Comparison of ENCODE assay signal across 7 mouse cellular contexts in genomic region chr1:64957021-64957489, GRCm38 (mm10). TPM values are rescaled to one million over a fixed set of nuclear protein-coding genes. Genes with fewer than 3 reads are reported as not detected.
DNase-seq lines count a peak whose midpoint lies in the region; ATAC-seq and TF ChIP-seq lines count a peak whose summit lies in the region.

No protein-coding gene starts in this region.

- TF ChIP-seq CTCF in spleen, adult 2 months (IDR thresholded peaks at IDR 0.05; ENCODE audit: extremely low read depth, insufficient read depth, insufficient read length, insufficient replicate concordance) = no peak

- peak overlapping the region; percentile 66 for H3K9ac ChIP-seq in embryonic facial prominence, embryonic 15.5 days
- H3K9ac ChIP-seq in limb, embryonic 12.5 days (replicated peaks) = peak overlapping the region; percentile 88
- H3K9ac ChIP-seq in neural tube, embryonic 15.5 days (replicated peaks) = peak overlapping the region; percentile 85

- 28% methylated on average over 8 of the region's 8 CpGs for WGBS in spleen, adult 2 months
- 47% methylated on average over 8 of the region's 8 CpGs for WGBS in embryonic facial prominence, embryonic 15.5 days
- 58% methylated on average over 8 of the region's 8 CpGs for WGBS in limb, embryonic 12.5 days
- 56% methylated on average over 8 of the region's 8 CpGs for WGBS in neural tube, embryonic 15.5 days

- H3K4me2 ChIP-seq in embryonic facial prominence, embryonic 15.5 days (replicated peaks) = peak overlapping the region; percentile 63
- peak overlapping the region; percentile 59 for H3K4me2 ChIP-seq in limb, embryonic 12.5 days
- H3K4me2 ChIP-seq in neural tube, embryonic 15.5 days = peak overlapping the region; percentile 65

- peak overlapping the region; percentile 45; the same call in 1 of the 2 replicates for H3K27ac ChIP-seq in spleen, adult 2 months (ENCODE audit: insufficient read depth, low read length)
- H3K27ac ChIP-seq in embryonic facial prominence, embryonic 15.5 days (replicated peaks) = 0 out of 2 replicates have a peak overlapping the region, but pooled peaks have one; percentile 29
- H3K27ac ChIP-seq in limb, embryonic 12.5 days = no peak overlapping the region
- H3K27ac ChIP-seq in neural tube, embryonic 15.5 days (replicated peaks) = peak overlapping the region; percentile 88

- peaks cover 2% of the 10 kb centered on the region; the same call in 1 of the 2 replicates for H3K27me3 ChIP-seq in spleen, adult 2 months (ENCODE audit: control insufficient read depth, insufficient read depth, low read length)
- no peaks in the 10 kb centered on the region for H3K27me3 ChIP-seq in embryonic facial prominence, embryonic 15.5 days
- H3K27me3 ChIP-seq in limb, embryonic 12.5 days = no peaks in the 10 kb centered on the region
- H3K27me3 ChIP-seq in neural tube, embryonic 15.5 days (replicated peaks) = no peaks in the 10 kb centered on the region

- peak overlapping the region; percentile 90 for H3K4me3 ChIP-seq in spleen, adult 2 months (ENCODE audit: extremely low read depth, insufficient read depth, insufficient read length)
- H3K4me3 ChIP-seq in embryonic facial prominence, embryonic 15.5 days (replicated peaks) = peak overlapping the region; percentile 83
- peak overlapping the region; percentile 82 for H3K4me3 ChIP-seq in limb, embryonic 12.5 days (replicated peaks)
- H3K4me3 ChIP-seq in neural tube, embryonic 15.5 days (replicated peaks) = peak overlapping the region; percentile 71

- ATAC-seq in embryonic facial prominence, embryonic 15.5 days (ENCODE audit: insufficient number of reproducible peaks, low FRiP score, low TSS enrichment, low read depth) = no peak
- peak; percentile 21; the same call in 1 of the 2 replicates for ATAC-seq in limb, embryonic 12.5 days (ENCODE audit: insufficient number of reproducible peaks, insufficient read depth, low FRiP score, low TSS enrichment, low read depth)
- ATAC-seq in neural tube, embryonic 15.5 days (ENCODE audit: low FRiP score) = peak; percentile 70; the same call in 1 of the 2 replicates

- H3K9me3 ChIP-seq in embryonic facial prominence, embryonic 15.5 days (replicated peaks) = no peaks in the 10 kb centered on the region
- no peaks in the 10 kb centered on the region for H3K9me3 ChIP-seq in limb, embryonic 12.5 days
- H3K9me3 ChIP-seq in neural tube, embryonic 15.5 days (replicated peaks) = no peaks in the 10 kb centered on the region

- no peak for TF ChIP-seq POLR2A in spleen, adult 2 months (IDR thresholded peaks at IDR 0.05; ENCODE audit: low read depth, low read length)

- H3K36me3 ChIP-seq in spleen, adult 2 months (ENCODE audit: control insufficient read depth, insufficient read depth, low read length) = no peaks in the 10 kb centered on the region
- H3K36me3 ChIP-seq in embryonic facial prominence, embryonic 15.5 days = no peaks in the 10 kb centered on the region
- no peaks in the 10 kb centered on the region for H3K36me3 ChIP-seq in limb, embryonic 12.5 days
- H3K36me3 ChIP-seq in neural tube, embryonic 15.5 days = no peaks in the 10 kb centered on the region

- DNase-seq in spleen, adult 2 months (ENCODE audit: low read depth in 1 of 2, low spot score in 2 of 2) = peak in 1 of 2 experiments; percentile 33
- DNase-seq in spleen, postnatal 4 days (ENCODE audit: low spot score in 2 of 2) = no peak
- DNase-seq in layer of hippocampus, postnatal 36 days = no peak
- no peak for DNase-seq in right cerebral cortex, postnatal 10 days (ENCODE audit: low spot score in 2 of 2)

- no peaks in the 10 kb centered on the region for H3K4me1 ChIP-seq in spleen, adult 2 months (ENCODE audit: control insufficient read depth, insufficient read depth, insufficient read length)
- no peaks in the 10 kb centered on the region for H3K4me1 ChIP-seq in embryonic facial prominence, embryonic 15.5 days
- H3K4me1 ChIP-seq in limb, embryonic 12.5 days (replicated peaks) = no peaks in the 10 kb centered on the region
- H3K4me1 ChIP-seq in neural tube, embryonic 15.5 days = peaks cover 5% of the 10 kb centered on the region

RNA-seq across cellular contexts. Expression of gene Plekhm3, which starts 0.4 kb away (rescaled TPM):
- 10.8 and 11.7 TPM in 2 replicates for polyA plus RNA-seq in spleen, adult 2 months (2012; rRNA removed)
- polyA plus RNA-seq in embryonic facial prominence, embryonic 15.5 days (2015; fragmentation: Nextera tagmentation; extraction: Ambion mirVana) = 6.8 and 7.6 TPM in 2 replicates
- polyA plus RNA-seq in limb, embryonic 12.5 days (2016; fragmentation: Nextera tagmentation; extraction: Ambion mirVana) = 11.1 and 13.8 TPM in 2 replicates
- 10.8 and 12.0 TPM in 2 replicates for polyA plus RNA-seq in neural tube, embryonic 15.5 days (2015; fragmentation: Nextera tagmentation; extraction: Ambion mirVana)
- total RNA-seq in layer of hippocampus, postnatal 36 days (2021) = 10 to 100 TPM; 30.7 to 35.0 TPM
